Mouse (Mus musculus): ENCODE measurements at regions not wholly inside any gene's neighbourhood (a gene's known extent, or its start where the extent isn't known, plus 50 kb on each side); places are given as distances from the start of the nearest gene placed in this dataset.

DNA sequence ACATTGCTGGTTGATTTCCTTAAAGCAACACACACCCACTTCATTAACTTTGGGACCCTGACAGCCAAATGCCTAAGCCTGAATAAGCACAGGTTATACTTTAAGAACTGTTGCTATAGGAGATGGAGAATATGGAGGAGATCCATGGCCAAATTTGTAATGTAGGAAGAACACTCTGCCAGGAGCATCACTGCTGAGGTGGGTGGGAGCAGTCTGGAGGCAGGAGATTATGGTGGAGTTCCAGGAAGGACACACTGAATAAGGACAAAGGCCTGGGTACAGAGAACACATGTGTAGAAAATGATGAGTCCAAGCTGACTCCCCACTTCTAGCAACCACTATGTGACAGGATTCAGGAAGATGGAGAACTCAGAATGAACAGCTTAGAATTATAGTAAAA is 212.9 kb upstream of the Tmem45b start:
- peaks cover 13% of the 10 kb centered on the region for H3K27me3 ChIP-seq (ENCODE audit: insufficient read depth, low read length)
- TF ChIP-seq NANOG (IDR thresholded peaks at IDR 0.05; ENCODE audit: borderline replicate concordance, low read length) (no peak), POU5F1 (IDR thresholded peaks at IDR 0.05; ENCODE audit: borderline replicate concordance, low read length) (no peak), CTCF (conservative IDR thresholded peaks at IDR 0.05; ENCODE audit: low read length) (no peak)
- no peak overlapping the region for H3K4me3 ChIP-seq (replicated peaks; ENCODE audit: low read length)
- no peaks in the 10 kb centered on the region for H3K9me3 ChIP-seq (ENCODE audit: low read length)
- H3K4me1 ChIP-seq (replicated peaks; ENCODE audit: low read depth, low read length) = peaks cover 5% of the 10 kb centered on the region
- H3K36me3 ChIP-seq (ENCODE audit: insufficient read depth, low read length) = no peaks in the 10 kb centered on the region

DNA sequence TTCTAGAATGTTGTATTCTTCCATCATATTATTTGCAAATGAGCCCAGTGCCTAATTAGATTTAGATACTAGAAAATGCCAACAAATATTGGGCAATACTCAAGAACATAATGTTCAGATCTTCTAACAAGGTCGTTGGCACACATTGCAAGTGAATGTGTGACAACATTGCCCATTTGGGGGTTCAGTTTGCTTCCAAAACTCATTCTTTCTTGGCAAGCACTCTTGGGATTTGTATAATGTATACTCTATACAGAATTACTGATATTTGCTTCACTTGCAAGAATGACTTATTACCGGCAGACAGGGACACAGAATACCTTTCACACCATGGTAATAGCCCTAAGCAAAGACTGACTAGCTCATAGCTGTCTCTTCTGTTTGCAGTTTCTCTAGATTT is 194.8 kb upstream of the Tmem45b start:
- no peaks in the 10 kb centered on the region for H3K27me3 ChIP-seq (ENCODE audit: insufficient read depth, low read length)
- TF ChIP-seq CTCF (conservative IDR thresholded peaks at IDR 0.05; ENCODE audit: low read length) (no peak), NANOG (IDR thresholded peaks at IDR 0.05; ENCODE audit: borderline replicate concordance, low read length) (no peak), POU5F1 (IDR thresholded peaks at IDR 0.05; ENCODE audit: borderline replicate concordance, low read length) (no peak)
- H3K9me3 ChIP-seq (ENCODE audit: low read length) = no peaks in the 10 kb centered on the region
- H3K36me3 ChIP-seq (ENCODE audit: insufficient read depth, low read length) = no peaks in the 10 kb centered on the region
- no peaks in the 10 kb centered on the region for H3K4me1 ChIP-seq (replicated peaks; ENCODE audit: low read depth, low read length)
- H3K4me3 ChIP-seq (replicated peaks; ENCODE audit: low read length) = no peak overlapping the region

GRCm38 (mm10) chr9:31657612-31658011 is 193.3 kb upstream of the Tmem45b start:
- Histone ChIP-seq H3K4me3 (replicated peaks; ENCODE audit: low read length) (no peak overlapping the region), H3K27me3 (ENCODE audit: insufficient read depth, low read length) (no peaks in the 10 kb centered on the region; the same call in 1 of the 2 replicates), H3K4me1 (replicated peaks; ENCODE audit: low read depth, low read length) (no peaks in the 10 kb centered on the region), H3K36me3 (ENCODE audit: insufficient read depth, low read length) (no peaks in the 10 kb centered on the region), H3K9me3 (ENCODE audit: low read length) (no peaks in the 10 kb centered on the region)
- no peak for TF ChIP-seq POU5F1 (IDR thresholded peaks at IDR 0.05; ENCODE audit: borderline replicate concordance, low read length)
- no peak for TF ChIP-seq NANOG (IDR thresholded peaks at IDR 0.05; ENCODE audit: borderline replicate concordance, low read length)

DNA sequence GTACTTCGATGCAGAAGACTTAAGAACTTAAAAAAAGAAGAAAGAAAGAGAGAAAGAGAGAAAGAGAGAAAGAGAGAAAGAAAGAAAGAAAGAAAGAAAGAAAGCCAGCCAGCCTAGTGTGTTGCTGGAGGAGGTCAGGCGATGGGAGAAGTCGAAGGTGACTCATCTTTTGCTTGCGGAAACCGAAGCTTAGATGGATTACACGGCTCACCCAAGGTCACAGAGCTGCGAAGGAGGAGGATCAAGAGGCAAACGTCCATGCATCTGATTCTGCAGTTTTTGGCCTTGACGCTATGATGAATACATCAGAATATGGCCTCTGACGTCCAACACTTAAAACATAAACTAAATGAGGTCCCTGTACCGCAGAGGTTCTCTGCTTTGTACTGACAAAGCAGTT is 192.4 kb upstream of the Tmem45b start:
- Histone ChIP-seq H3K4me1 (replicated peaks; ENCODE audit: low read depth, low read length) (no peaks in the 10 kb centered on the region), H3K27me3 (ENCODE audit: insufficient read depth, low read length) (no peaks in the 10 kb centered on the region; the same call in 1 of the 2 replicates), H3K9me3 (ENCODE audit: low read length) (no peaks in the 10 kb centered on the region), H3K36me3 (ENCODE audit: insufficient read depth, low read length) (no peaks in the 10 kb centered on the region), H3K4me3 (replicated peaks; ENCODE audit: low read length) (no peak overlapping the region)
- TF ChIP-seq CTCF (conservative IDR thresholded peaks at IDR 0.05; ENCODE audit: low read length) (no peak), NANOG (IDR thresholded peaks at IDR 0.05; ENCODE audit: borderline replicate concordance, low read length) (no peak), POU5F1 (IDR thresholded peaks at IDR 0.05; ENCODE audit: borderline replicate concordance, low read length) (no peak)

DNA sequence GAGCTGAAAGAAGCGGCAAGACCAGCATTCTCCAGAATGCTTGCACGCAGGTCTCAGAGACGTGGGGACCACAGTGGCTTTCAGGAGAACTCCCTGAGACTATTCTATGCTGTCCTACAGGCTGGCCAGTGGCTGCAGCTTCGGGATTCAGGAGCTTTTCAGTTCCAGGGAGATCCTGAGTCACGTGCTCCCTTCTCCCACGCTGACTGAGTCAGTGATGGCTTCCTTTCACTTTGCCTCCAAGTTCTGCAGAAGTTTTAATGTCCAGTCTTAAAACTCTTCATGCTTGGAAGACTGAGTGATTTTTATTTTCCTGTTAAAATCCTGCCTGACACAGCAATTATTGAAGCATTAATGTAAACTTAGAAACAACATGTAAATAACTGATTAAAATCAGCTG is 190.5 kb upstream of the Tmem45b start:
- Histone ChIP-seq H3K4me3 (replicated peaks; ENCODE audit: low read length) (no peak overlapping the region), H3K36me3 (ENCODE audit: insufficient read depth, low read length) (no peaks in the 10 kb centered on the region), H3K9me3 (ENCODE audit: low read length) (no peaks in the 10 kb centered on the region), H3K4me1 (replicated peaks; ENCODE audit: low read depth, low read length) (no peaks in the 10 kb centered on the region), H3K27me3 (ENCODE audit: insufficient read depth, low read length) (no peaks in the 10 kb centered on the region; the same call in 1 of the 2 replicates)
- no peak for TF ChIP-seq CTCF (conservative IDR thresholded peaks at IDR 0.05; ENCODE audit: low read length)
- TF ChIP-seq POU5F1 (IDR thresholded peaks at IDR 0.05; ENCODE audit: borderline replicate concordance, low read length) = no peak
- no peak for TF ChIP-seq NANOG (IDR thresholded peaks at IDR 0.05; ENCODE audit: borderline replicate concordance, low read length)

- peaks cover 4% of the 10 kb centered on the region; the same call in 1 of the 2 replicates for H3K9me3 ChIP-seq (ENCODE audit: low read length)
- no peaks in the 10 kb centered on the region for H3K36me3 ChIP-seq (ENCODE audit: insufficient read depth, low read length)
- no peaks in the 10 kb centered on the region for H3K4me1 ChIP-seq (replicated peaks; ENCODE audit: low read depth, low read length)
- H3K27me3 ChIP-seq (ENCODE audit: insufficient read depth, low read length) = no peaks in the 10 kb centered on the region; the same call in 1 of the 2 replicates
- no peak overlapping the region for H3K4me3 ChIP-seq (replicated peaks; ENCODE audit: low read length)
- no peak for TF ChIP-seq NANOG (IDR thresholded peaks at IDR 0.05; ENCODE audit: borderline replicate concordance, low read length)
- TF ChIP-seq POU5F1 (IDR thresholded peaks at IDR 0.05; ENCODE audit: borderline replicate concordance, low read length) = no peak
- TF ChIP-seq CTCF (conservative IDR thresholded peaks at IDR 0.05; ENCODE audit: low read length) = no peak
Observed at GRCm38 (mm10) chr9:31654213-31654612, 190.0 kb upstream of the Tmem45b start.

DNA sequence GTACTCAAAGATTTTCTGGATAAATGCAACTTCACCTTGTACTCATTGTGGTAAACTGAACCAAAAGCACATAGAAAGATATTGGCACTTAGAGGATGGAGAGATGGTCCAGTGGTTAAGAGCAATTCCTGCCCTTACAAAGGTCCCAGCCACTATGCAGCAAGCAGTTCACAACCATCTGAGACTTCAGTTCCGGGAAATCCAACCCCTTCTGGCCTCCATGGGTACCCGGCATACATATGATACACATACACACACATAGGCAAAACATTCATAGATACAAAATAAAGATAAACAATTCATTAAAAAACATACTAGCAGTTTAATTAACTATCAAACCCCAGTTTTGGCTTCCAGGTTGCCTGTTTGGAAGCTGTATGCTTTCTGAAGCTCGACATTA is 189.5 kb upstream of the Tmem45b start:
- no peak for TF ChIP-seq NANOG (IDR thresholded peaks at IDR 0.05; ENCODE audit: borderline replicate concordance, low read length)
- no peak for TF ChIP-seq CTCF (conservative IDR thresholded peaks at IDR 0.05; ENCODE audit: low read length)
- no peak for TF ChIP-seq POU5F1 (IDR thresholded peaks at IDR 0.05; ENCODE audit: borderline replicate concordance, low read length)
- Histone ChIP-seq H3K4me3 (replicated peaks; ENCODE audit: low read length) (no peak overlapping the region), H3K36me3 (ENCODE audit: insufficient read depth, low read length) (no peaks in the 10 kb centered on the region), H3K9me3 (ENCODE audit: low read length) (peaks cover 8% of the 10 kb centered on the region; the same call in 1 of the 2 replicates), H3K27me3 (ENCODE audit: insufficient read depth, low read length) (no peaks in the 10 kb centered on the region; the same call in 1 of the 2 replicates), H3K4me1 (replicated peaks; ENCODE audit: low read depth, low read length) (no peaks in the 10 kb centered on the region)

DNA sequence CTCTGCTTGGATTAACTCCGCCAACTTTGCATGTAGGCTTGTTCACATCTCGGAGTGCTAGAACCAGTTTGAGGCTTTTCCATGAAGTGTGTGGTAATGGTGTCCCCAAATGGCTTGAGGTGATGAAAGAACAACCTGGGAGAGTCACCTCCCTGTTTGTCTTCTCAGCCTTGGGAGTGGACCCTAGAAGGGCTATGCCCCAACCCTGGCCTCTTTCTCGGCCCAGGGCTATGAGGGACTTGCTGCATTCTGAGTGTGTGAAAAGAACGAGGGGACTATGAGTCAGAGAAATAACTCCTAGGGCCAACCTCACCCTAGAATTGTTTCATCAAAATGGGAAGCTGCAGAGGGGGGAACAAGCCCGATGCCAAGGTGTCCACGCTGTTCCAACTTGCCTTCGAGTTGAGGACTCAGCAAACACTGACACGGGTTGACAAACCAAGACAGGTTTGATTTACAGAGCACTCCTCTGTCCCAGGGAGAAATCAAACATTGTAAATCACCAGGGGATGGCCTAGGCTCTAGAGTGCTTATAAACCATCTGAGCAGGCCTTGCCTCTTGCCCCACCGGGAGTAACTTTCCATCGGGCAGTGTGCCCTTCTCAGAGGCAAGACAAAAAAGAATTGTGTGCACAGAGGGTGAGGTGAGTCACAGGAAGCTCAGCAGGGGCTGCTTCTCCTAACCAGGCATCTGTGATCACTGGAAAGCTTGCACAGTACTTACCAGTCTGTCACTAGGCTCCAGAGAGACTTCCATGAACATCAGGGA is 186.3 kb upstream of the Tmem45b start:
- H3K27me3 ChIP-seq (ENCODE audit: insufficient read depth, low read length) = no peaks in the 10 kb centered on the region; the same call in 1 of the 2 replicates
- H3K4me3 ChIP-seq (replicated peaks; ENCODE audit: low read length) = no peak overlapping the region
- H3K36me3 ChIP-seq (ENCODE audit: insufficient read depth, low read length) = no peaks in the 10 kb centered on the region
- TF ChIP-seq CTCF (conservative IDR thresholded peaks at IDR 0.05; ENCODE audit: low read length) (no peak), POU5F1 (IDR thresholded peaks at IDR 0.05; ENCODE audit: borderline replicate concordance, low read length) (no peak), NANOG (IDR thresholded peaks at IDR 0.05; ENCODE audit: borderline replicate concordance, low read length) (no peak)
- H3K9me3 ChIP-seq (ENCODE audit: low read length) = peaks cover 14% of the 10 kb centered on the region
- no peaks in the 10 kb centered on the region for H3K4me1 ChIP-seq (replicated peaks; ENCODE audit: low read depth, low read length)
